Mouse (Mus musculus) brain, embryonic 14.5 days (tissue): ENCODE data around the gene Slc30a5. TPM values are rescaled to one million over a fixed set of nuclear protein-coding genes. Genes with fewer than 3 reads are reported as not detected.
"Not testable (repeated sequence)": the region's sequence is repeated elsewhere in the genome, so short reads cannot be mapped to it uniquely, and the experiment has no call there.

ENCODE experiments used
- DNase-seq: peaks from one replicate; pipeline ENCODE4 v3.0.0-alpha.2; 2011; ENCODE audit warnings: low read depth
- CTCF ChIP-seq: fragments of 200-500 bp; IDR thresholded peaks from 2 replicates; pipeline ENCODE4 v1.5.1; 2012; ENCODE audit warnings: inconsistent platforms, mild to moderate bottlenecking, moderate library complexity, borderline replicate concordance; ENCODE audit not compliant: insufficient read depth, insufficient read length; ENCODE audit errors: extremely low read depth
- POLR2A ChIP-seq: fragments of 200-500 bp; IDR thresholded peaks from 2 replicates; pipeline ENCODE4 v1.6.1; 2012; ENCODE audit warnings: mild to moderate bottlenecking, inconsistent platforms, borderline replicate concordance; ENCODE audit not compliant: poor library complexity, insufficient read depth, insufficient read length, severe bottlenecking; ENCODE audit errors: extremely low read depth
- polyA plus RNA-seq: library from polyadenylated mRNA; depleted of rRNA; stranded (reverse); fragments of >200 nt; gene quantifications from 2 replicates; pipeline ENCODE4 v1.2.3, GENCODE M21; 2012

Gene Slc30a5
- polyA plus RNA-seq, 1 experiment, result 36.7 TPM

DNA sequence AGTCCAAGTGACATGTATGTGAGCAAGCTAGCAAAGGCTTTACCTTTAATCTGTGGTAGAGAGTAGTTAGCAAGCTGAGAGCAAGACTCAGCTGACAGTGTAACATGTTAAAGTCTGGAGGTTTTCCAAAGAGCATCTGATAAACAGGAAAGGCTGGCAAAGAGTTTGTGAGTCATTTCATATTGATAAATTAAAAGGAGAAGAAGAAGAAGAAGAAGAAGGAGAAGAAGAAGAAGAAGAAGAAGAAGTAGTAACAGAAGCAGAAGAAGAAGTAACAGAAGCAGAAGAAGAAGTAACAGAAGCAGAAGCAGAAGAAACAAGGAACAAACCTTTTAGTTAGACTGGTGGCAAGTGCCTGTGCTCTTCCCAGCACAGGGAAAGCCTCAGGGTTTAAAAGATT lies 1.6 kb upstream of the Slc30a5 start:
- no peak for DNase-seq
- TF ChIP-seq CTCF, result no peak
- TF ChIP-seq POLR2A, result no peak

DNA sequence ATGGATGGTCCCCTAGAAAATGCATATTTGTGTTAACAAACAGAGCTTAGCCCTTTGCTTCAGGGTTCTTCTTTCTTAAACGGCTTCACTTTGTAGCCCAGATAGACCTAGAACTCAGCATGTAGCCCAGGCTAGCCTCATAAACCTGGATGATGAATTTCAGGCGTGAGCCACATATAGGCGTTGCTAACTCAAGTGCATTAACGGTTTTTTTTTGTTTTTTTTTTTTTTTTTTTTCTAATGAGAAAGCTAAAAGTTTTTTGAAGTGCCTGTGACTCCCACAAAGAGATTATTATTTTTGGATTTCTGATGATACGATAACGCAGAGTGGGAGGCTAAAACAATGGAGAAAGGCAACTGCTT lies 394 bp upstream of the Slc30a5 start:
- TF ChIP-seq POLR2A (no peak), CTCF (no peak)
- no peak for DNase-seq

DNA sequence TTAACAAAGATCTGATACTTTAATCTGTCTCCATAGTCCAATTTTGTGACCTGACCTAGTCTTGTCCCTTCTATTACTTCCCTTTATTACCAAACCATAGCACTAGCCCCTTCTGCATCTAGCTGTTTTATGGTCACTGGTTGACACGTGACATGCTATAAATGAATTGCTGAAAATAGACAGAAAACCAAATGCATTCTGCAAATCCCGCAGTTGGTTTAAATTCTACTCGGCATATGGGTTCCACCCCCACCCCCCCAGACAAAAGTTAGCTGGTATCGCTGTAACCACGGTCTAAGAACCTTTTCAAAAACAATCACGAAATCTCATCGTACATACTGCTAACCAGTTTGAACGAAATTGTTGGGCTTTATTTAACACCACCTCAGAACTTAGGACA lies 1.0 kb downstream of the Slc30a5 start:
- no peak for DNase-seq
- no peak for TF ChIP-seq CTCF
- TF ChIP-seq POLR2A, result no peak

DNA sequence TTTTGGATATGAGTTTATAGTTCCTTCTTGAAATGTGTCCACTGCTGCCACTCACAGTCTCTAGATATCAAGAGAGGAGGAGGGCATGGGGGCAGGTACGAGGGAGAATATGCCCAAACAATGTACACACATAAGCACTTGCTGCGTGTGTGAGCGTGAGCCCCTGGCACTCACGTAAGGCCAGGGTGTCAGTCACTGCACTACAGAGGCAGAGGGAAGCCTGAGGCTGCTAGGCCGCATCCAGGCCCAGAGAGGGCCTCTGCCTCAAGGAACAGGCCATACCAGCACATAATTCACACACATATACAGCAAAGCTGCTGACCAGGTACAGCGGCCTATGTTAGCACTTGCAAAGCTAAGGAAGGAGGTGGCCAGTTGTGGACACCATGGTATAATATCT lies 2.1 kb downstream of the Slc30a5 start:
- no peak for DNase-seq
- TF ChIP-seq CTCF, result no peak
- no peak for TF ChIP-seq POLR2A

DNA sequence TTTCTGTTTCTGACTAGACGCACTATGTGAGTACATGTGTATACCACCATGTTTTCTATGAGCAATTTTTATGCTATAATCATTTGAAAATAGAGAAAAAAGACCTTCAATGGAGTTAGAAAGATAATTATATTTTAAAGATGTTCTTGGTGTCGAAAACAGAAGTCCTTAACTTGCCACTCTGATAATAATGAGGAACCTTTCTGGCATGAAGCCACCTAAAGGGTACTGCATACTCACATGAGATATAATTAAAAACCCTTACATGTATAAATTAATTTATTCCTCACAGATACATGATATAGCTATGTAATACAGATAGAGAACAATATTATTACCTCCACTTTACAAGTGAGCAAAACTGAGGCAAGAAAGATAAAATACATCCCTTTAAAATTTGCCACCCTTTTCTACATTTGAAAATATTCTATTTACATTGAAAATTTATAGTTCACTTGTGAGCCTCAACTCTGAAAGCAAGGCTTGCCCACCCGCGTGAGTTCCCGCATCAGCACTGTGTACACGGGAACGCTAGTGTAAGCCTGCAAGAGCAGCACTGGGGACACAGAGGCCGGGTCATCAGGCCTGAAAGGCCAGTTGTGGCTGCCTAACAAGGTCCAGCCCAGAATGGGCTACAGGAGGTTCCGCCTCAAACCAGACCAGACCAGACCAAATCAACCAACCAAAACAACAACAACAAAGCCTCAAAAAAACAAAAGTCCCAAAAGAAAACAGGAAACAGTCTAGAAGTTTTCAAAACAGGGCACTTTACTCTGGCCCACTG lies 7.4 kb downstream of the Slc30a5 start:
- no peak for TF ChIP-seq POLR2A
- no peak for TF ChIP-seq CTCF
- no peak for DNase-seq

DNA sequence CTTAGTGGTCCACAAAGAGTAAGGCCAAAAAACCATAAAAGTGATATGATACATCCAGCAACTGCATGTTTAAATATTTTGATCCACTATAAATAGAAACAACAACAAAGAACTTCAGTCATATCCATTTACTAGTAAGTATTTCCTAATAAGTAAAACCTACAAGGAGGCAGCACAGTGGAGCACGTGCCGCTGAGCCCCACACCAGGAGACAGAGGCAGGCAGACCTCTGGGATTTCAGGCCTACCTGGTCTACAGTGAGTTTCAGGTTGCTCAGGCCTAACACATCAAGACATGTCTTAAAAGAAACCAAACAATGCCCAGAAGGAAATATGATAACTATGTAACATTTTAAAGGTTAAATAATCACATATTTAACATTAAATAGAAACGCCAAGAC lies 8.3 kb downstream of the Slc30a5 start:
- no peak for TF ChIP-seq POLR2A
- no peak for TF ChIP-seq CTCF

DNA sequence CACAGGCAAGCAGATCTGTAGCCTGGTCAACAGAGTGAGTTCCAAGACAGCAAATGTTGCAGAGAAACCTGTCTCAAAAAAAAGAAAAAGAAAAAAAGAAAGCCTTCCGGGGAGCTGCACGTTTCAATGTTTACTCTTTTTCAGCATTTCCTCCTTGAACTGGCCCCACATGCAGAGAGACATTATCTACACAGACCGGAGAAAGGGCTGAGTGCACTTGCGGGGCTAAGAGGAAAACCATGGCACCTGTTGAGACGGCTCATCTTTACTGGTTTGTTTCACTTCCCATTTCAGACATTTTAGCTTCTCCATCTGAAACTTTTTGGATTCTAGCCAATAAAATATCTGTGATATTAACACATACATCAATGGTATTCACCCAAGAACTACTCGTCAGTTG lies 8.9 kb downstream of the Slc30a5 start:
- no peak for TF ChIP-seq POLR2A
- TF ChIP-seq CTCF, result no peak
- DNase-seq, result no peak

More for the DNA sequence above, 8.3 kb downstream of the Slc30a5 start:
- DNase-seq, result no peak

DNA sequence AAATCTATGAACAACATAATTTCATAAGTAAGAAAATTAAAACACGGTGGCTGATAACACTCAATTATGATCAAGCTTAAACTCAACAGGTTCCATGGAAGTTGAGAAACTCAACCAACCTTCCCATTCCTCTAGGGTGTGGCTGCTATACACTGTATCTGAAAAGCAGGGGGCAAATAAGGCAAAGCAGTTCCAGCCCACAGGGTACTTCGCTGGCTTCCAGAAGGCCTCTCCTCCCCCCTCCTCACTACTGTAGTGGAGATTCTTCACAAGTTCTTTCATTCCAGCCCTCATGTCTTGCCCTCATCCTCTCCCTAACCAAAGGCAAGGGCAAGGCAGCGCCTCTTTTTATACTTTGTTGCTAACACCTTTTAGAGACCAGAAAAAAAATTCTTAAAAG lies 9.4 kb downstream of the Slc30a5 start:
- no peak for DNase-seq
- TF ChIP-seq POLR2A, result no peak
- no peak for TF ChIP-seq CTCF

DNA sequence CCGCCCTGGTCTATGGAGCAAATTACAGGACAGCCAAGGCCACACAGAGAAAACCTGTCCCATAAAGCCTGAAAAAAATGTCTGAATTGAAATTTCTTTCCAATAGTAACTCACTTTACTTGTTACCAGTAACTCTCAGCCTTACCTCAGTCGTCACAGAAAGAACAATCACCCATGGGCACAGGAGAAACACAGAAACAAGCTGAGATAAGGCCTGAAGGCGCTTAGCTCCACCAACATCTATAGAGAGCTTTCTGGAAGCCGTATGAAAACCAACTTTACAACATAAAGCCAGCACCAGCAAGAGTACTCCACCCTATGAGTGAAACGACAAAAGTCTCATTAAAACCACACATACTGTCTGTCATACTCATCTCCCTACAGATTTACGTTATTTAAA lies 18.8 kb downstream of the Slc30a5 start:
- DNase-seq, result no peak
- TF ChIP-seq POLR2A (no peak), CTCF (no peak)

DNA sequence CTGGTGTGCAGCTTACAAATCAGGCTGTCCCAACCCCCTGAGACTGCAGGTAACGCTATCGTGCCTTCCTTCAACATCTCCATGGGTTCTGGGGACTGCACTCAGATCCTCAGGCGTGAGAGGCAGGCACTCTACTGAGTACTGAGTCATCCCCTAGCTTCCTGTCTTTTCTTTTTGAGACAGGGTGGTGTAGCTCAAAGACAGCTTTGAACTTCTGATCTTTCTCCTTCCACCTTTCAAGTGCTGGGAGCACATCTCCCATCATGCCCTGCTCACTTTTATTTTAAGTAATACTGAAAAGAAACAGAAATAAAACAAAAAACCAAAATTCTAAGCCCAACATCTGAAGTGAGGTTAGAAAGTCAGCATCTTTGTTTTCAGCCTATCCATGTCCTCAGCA lies 27.5 kb downstream of the Slc30a5 start:
- no peak for TF ChIP-seq CTCF
- DNase-seq, result no peak

DNA sequence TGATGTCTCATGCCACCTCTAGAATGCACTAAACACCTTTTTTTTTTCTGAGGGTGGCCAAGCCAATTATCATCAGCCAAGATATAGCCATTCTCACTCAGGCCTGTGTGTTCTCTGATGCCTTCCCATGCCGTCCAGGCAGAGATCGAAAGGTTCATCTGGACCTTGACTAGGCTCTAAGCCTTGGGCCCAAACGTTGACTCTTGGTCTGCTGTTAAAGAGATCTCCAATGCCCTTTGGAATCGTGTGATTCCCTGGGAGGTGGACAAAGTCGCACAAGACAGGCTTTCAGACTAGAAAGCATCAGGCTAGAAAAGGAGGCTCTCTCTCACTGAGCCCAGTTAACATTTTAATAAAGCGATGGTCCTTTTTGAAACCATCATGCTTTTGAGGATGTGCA lies 36.1 kb downstream of the Slc30a5 start:
- no peak for DNase-seq
- no peak for TF ChIP-seq CTCF
- TF ChIP-seq POLR2A, result no peak

DNA sequence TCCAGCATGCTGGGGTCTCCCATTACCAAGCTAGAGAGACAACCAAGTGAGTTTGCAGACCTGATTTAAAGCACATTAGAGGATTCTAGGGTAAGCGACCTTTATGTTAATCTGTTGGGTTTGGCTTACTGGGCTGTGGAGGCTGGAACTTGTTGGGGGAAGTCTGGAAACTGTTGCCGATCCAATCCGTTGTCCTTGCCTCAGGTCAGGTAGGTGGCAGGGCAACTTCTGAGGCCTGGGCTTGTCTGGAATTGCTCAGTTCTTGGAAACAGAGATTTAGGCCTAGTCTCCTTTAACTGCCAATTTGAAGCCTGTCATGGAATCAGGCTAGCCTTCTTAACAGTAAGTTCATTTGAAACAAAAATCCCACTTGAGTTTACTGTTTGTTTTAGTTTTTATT lies 44.1 kb downstream of the Slc30a5 start:
- TF ChIP-seq CTCF, result no peak
- TF ChIP-seq POLR2A, result no peak
- no peak for DNase-seq

DNA sequence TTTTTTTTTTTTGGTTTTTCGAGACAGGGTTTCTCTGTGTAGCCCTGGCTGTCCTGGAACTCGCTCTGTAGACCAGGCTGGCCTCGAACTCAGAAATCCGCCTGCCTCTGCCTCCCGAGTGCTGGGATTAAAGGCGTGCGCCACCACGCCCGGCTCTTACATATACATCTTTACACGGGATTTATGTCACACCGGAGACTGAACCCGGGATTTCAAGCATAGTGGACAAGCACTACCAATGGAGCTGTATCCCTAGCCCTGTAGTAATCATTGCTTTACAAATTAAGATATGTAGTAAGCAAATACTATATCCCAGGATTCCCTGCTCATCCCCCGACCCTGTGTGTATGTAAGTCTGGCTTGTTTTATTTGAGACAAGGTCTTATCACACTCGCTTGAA lies 45.2 kb downstream of the Slc30a5 start:
- not testable (repeated sequence) for DNase-seq
